Mouse (Mus musculus) gastrocnemius, postnatal 10 days (tissue): Measurements from ENCODE around the gene Gtf2h1. TPM values are rescaled to one million over a fixed set of nuclear protein-coding genes. Genes with fewer than 3 reads are reported as not detected.
"Not testable (repeated sequence)": the region's sequence is repeated elsewhere in the genome, so short reads cannot be mapped to it uniquely, and the experiment has no call there.

Experiments
- DNase-seq: peaks from one replicate; pipeline ENCODE4 v3.0.0; 2021; ENCODE audit warnings: mixed read lengths
- long read RNA-seq, 2 experiments: library from polyadenylated mRNA; stranded (forward); transcript quantifications; one replicate each; pipeline ENCODE4 v2.0.0; 2021
- total RNA-seq, 2 experiments: library from RNA; stranded (reverse); gene quantifications; 2 replicates each; pipeline ENCODE4 v1.2.3; 2021

The Gtf2h1 gene
- 10 to 100 TPM; 18.3 to 23.4 TPM for total RNA-seq
- long read RNA-seq, experiment 1, transcript Gtf2h1-201 (15 exons, 2,736 nt), result major isoform, 25 of 30 reads
- long read RNA-seq, experiment 1, partial matches to known transcripts, result 0 of 30 reads
- long read RNA-seq, experiment 1, other reads (novel, unspliced or antisense), result 5 of 30 reads
- long read RNA-seq, experiment 2, transcript Gtf2h1-201 (15 exons, 2,736 nt), result major isoform, 15 of 20 reads
- long read RNA-seq, experiment 2, partial matches to known transcripts, result 0 of 20 reads
- long read RNA-seq, experiment 2, other reads (novel, unspliced or antisense), result 5 of 20 reads

GRCm38 (mm10) chr7:46795287-46796205, at the start of gene Gtf2h1, which contains the start of gene Hps5:
Gene Gtf2h1 (plus strand): TSS chr7:46796103.
Gene Hps5 (minus strand): TSS chr7:46796064.
- peak; percentile 99 for DNase-seq

- no peak for DNase-seq
These were observed 49.5 kb upstream of the Gtf2h1 start for GRCm38 (mm10) chr7:46746381-46746780.

GRCm38 (mm10) chr7:46748459-46748858, 47.4 kb upstream of the Gtf2h1 start:
- no peak for DNase-seq

GRCm38 (mm10) chr7:46751490-46751889, 44.4 kb upstream of the Gtf2h1 start, which contains the start of gene Saa2:
Gene Saa2 (plus strand): TSS chr7:46751790.
- DNase-seq, result no peak

- no peak for DNase-seq
These were observed 34.7 kb upstream of the Gtf2h1 start for GRCm38 (mm10) chr7:46761049-46761795.

- DNase-seq, result no peak
These were observed 33.3 kb upstream of the Gtf2h1 start for GRCm38 (mm10) chr7:46762601-46763000.

- no peak for DNase-seq
These were observed 31.2 kb upstream of the Gtf2h1 start for GRCm38 (mm10) chr7:46764672-46765071.

- no peak for DNase-seq
These were observed 28.5 kb upstream of the Gtf2h1 start for GRCm38 (mm10) chr7:46767371-46767770.

- DNase-seq, result no peak
These were observed 27.5 kb upstream of the Gtf2h1 start for GRCm38 (mm10) chr7:46768451-46768850.

GRCm38 (mm10) chr7:46770706-46771105, 25.2 kb upstream of the Gtf2h1 start:
- DNase-seq, result peak; percentile 52

- DNase-seq, result no peak
These were observed 6.6 kb upstream of the Gtf2h1 start for GRCm38 (mm10) chr7:46789177-46789849.

GRCm38 (mm10) chr7:46793871-46794270, 2.0 kb upstream of the Gtf2h1 start:
- DNase-seq, result no peak

GRCm38 (mm10) chr7:46796206-46796679, 340 bp downstream of the Gtf2h1 start:
- no peak for DNase-seq

- DNase-seq, result no peak
These were observed 876 bp downstream of the Gtf2h1 start for GRCm38 (mm10) chr7:46796779-46797178.

- DNase-seq, result no peak
These were observed 14.4 kb downstream of the Gtf2h1 start for GRCm38 (mm10) chr7:46810325-46810724.

- DNase-seq, result no peak
These were observed 18.1 kb downstream of the Gtf2h1 start for GRCm38 (mm10) chr7:46814012-46814411.

GRCm38 (mm10) chr7:46820876-46821632, 25.2 kb downstream of the Gtf2h1 start:
- DNase-seq, result not testable (repeated sequence)

GRCm38 (mm10) chr7:46827046-46827802, 31.3 kb downstream of the Gtf2h1 start:
- no peak for DNase-seq

- no peak for DNase-seq
These were observed 31.9 kb downstream of the Gtf2h1 start for GRCm38 (mm10) chr7:46827803-46828184.

GRCm38 (mm10) chr7:46829911-46830310, 34.0 kb downstream of the Gtf2h1 start:
- DNase-seq, result no peak
